Mouse (Mus musculus): ENCODE measurements around the gene 1810010H24Rik.
"Not testable (repeated sequence)": the region's sequence is repeated elsewhere in the genome, so short reads cannot be mapped to it uniquely, and the experiment has no call there.

The 1810010H24Rik gene

DNA sequence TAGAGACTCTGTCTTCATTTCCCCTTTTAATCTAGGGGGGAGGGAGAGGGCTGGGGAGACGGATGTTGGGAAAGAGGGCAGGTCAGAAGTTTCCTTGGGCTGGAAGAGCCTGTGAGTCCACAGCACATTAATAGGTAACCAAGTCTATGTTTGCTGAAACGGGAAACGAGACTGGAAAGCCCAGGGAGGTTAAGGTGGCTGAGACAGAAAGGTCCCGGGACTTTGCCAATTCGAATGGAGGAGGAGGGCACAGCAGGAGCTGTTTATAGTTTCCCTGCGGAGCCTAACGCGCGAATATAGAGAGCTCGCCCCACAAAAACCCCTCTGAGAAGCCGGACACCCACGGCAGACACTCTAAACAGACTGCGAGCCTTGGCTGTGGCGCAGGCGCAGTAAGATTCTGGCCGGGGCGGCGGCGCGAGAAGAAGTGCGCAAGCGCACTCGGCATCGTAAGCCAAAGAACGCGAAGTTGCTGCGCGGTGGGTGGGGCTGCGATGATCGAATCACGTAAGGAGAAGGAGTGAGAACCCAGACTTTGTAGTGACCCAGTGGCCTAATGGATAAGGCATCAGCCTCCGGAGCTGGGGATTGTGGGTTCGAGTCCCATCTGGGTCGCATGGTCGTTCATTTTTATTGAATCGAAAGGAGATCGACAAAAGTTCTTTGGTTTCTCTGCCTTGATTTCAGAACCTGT is 13.0 kb upstream of the 1810010H24Rik start:
- peak; percentile 97 for DNase-seq (ENCODE audit: low spot score in 2 of 2)

DNA sequence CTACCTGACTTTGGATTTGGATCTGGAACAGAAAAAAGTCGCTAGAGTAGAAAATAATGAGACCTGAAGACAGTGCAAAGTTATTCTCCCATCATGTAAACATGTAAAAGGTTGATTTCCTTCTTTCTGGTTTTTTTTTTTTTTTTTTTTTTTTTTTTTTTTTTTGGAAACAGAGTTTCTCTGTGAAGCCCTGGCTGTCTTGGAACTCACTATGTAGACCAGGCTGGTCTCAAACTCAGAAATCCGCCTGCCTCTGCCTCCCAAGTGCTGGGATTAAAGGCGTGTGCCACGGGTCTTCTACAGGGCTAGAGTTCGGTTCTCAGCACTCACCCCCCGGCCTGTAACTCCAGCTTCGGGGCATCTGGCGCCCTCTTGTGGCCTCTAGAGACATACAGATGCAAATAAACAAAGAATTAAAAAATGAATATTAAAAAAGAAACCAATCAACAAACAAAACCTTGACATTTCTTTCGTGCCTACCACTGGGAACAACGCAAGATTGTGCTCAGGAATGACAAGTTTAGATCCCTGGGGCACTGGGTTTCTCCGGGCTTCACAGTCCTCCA is 11.4 kb upstream of the 1810010H24Rik start:
- DNase-seq (ENCODE audit: low spot score in 2 of 2) = no peak

DNA sequence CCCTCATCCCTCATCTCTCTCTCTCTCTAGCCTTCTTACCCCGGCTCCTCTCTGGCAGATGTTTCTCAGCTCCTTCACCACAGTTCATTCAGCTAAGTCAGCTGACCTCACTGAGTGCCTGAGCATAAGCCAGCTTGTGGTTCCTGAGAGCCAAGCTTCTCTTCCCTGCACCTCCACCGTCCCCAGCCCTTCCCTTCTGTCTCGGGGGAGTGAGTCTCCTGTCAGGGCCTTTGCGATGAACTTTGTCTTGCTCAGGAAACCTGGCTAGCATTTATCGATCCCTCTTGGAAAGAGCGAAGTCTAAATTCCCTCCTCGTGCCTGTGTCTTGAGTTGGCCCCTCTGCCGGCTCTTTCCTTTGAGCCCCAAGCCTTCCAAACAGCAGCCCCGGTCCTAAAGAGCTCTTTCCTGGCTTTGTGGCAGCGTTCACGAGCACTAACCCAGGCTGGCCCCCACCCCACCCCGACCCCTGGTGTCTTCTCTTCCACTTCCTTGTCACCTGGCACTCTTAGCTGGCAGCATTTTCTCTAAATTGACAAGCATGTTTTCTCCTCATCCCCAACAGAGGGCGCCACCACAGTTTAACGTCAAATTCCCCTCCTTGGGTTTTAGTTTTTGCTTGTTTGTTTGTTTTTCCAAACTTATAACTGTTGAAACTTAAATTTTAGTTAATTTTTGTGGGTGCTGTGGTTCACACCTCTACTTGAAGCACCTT is 10.7 kb upstream of the 1810010H24Rik start:
- peak in 1 of 2 experiments; percentile 41 for DNase-seq (ENCODE audit: low spot score in 2 of 2)

DNA sequence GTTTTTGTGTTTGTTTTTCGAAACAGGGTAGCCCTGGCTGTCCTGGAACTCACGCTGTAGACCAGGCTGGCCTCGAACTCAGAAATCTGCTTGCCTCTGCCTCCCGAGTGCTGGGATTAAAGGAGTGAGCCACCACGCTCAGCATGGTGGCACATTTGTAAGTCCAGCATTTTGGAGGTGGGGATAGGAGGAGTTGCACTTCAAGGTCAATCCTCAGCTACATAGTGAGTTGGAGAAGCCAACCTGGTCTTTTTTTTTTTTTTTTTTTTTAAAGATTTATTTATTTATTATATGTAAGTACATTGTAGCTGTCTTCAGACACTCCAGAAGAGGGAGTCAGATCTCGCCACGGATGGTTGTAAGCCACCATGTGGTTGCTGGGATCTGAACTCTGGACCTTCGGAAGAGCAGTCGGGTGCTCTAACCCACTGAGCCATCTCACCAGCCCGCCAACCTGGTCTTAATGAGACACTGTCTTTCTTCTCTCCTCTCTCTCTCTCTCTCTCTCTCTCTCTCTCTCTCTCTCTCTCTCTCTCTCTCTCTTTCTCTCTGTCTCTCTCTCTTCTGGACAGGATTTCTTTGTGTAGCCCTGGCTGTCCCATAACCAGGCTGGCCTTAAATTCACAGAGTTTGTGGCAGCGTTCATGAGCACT is 9.8 kb upstream of the 1810010H24Rik start:
- not testable (repeated sequence) for DNase-seq (ENCODE audit: low spot score in 2 of 2)

DNA sequence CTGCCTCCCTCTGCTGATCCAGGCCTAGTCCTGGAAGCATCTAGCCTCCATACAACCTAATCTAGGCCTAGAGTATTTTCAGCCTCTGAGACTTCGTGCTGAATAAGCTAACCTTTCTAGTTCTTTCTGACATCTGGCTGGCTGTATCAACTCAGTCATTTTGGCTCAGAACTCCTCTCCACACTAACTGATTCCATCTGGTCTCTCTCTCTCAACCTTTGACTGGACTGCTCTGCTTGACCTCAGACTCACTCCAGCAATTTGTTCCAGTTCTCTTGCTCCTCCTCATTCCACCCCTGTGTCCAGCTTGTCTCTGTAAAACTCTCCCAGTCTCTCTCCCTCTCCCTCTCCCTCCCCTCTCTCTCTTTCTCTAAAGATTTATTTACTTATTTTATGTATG is 8.6 kb upstream of the 1810010H24Rik start:
- DNase-seq (ENCODE audit: low spot score in 2 of 2) = no peak

DNA sequence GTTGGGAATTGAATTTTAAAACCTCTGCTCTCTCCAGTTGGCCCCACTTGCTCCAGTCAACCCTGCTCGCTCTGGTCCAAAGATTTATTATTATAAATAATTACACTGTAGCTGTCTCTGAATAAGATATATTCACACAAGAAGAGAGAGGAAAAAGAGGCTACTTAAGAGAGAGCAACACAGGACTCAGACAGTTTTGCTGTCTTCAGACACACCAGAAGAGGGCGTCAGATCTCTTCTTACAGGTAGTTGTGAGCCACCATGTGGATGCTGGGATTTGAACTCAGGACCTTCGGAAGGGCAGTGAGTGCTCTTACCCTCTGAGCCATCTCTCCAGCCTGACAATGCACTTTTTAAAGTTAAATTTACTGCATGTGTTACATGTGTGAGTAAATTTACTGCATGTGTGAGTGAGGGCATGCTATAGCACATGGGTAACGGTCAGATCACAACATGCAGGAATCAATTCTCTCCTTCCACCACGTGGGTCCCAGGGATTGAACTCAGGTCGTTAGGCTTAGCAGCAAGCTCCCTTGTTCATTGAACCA is 8.1 kb upstream of the 1810010H24Rik start:
- DNase-seq (ENCODE audit: low spot score in 2 of 2) = no peak

DNA sequence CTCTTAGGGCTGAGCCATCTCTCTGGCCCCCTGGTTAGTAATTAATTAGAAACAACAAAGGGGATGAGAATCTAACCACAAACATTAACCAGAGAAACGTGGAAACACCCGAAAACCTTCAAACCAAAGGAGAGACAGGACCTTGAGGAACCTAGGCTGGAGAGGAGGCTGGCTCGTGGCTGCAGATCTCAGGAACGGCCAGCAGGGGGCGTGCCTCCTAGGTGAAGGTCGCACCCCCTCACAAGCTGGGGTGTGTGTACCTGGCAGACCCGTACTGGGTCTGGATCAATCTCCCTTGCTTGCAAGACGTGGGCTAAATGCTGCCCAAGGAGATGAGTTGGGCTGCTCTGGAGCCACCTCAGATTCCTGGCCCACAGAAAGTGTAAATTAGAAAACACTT is 6.9 kb upstream of the 1810010H24Rik start:
- DNase-seq (ENCODE audit: low spot score in 2 of 2) = no peak

DNA sequence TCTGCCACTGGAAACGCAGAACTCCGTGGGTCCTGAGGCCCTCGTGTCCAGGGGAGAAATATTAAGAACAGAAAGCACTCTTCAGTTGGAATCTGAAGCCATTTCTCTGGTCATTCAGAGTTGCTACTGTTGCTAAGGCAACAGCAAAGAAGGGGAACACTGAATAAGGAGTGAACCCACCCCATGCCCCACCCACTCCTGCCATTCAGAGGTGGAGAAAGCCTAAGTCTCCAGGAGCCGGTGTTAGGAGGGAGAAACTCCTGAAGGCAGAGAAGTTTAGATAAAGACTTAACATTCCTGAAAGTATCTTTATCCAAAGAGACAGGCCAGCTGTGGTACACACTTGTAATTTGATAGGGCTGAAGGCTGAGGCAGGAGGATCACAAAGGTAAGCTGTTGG is 6.2 kb upstream of the 1810010H24Rik start:
- no peak for DNase-seq (ENCODE audit: low spot score in 2 of 2)

GRCm38 (mm10) chr11:107019722-107020121 is 5.8 kb upstream of the 1810010H24Rik start:
- DNase-seq (ENCODE audit: low spot score in 2 of 2) = not testable (repeated sequence)

GRCm38 (mm10) chr11:107022050-107022683 is 3.3 kb upstream of the 1810010H24Rik start:
- DNase-seq (ENCODE audit: low spot score in 2 of 2) = no peak

- DNase-seq (ENCODE audit: low spot score in 2 of 2) = no peak
Measured at GRCm38 (mm10) chr11:107024406-107024805, 1.1 kb upstream of the 1810010H24Rik start.

- DNase-seq (ENCODE audit: low spot score in 2 of 2) = no peak
Measured at GRCm38 (mm10) chr11:107026554-107027430, 1.3 kb downstream of the 1810010H24Rik start.

DNA sequence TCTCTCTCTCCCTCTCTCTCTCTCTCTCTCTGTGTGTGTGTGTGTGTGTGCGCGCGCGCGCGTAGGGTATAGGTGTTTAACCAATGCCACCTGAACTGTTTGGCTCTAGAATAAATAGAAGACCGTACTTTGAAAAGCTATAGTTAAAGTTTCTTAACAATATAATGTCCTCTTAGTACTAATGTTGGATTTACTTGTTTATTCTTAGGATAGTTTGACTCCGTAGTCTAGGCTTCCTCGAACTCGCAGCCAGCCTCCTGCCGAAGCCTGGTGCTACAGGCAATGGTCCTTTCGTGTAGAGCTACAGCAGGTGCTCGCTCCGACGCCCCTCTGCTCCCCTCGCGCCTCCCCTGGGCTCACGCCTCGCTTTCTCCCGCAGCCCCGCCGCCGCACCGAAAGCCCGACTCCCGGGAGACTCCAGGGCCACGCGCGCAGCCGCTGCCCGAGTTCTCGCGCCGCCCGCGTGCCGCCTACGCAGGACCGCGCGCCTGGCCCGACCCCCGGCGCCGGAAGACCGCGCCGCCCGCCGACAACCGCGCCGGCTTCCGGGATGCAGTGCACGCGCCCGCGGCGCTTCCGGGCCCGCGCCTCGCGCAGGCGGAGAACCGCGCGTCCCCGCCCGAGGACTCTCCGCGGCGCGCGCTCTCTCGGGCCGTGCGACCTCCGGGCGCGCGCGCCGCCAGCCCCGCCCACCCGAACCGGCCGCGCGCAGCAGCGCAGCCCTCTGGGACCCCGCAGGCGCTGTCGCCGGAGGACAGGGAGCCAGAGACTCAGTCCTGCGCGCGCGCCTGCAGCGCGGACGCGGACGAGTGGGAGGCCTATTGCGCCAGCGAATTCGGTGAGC is 2.2 kb downstream of the 1810010H24Rik start:
- DNase-seq (ENCODE audit: low spot score in 2 of 2) = peak; percentile 89 to 90

- no peak for DNase-seq (ENCODE audit: low spot score in 2 of 2)
Measured at GRCm38 (mm10) chr11:107028275-107028618, 2.8 kb downstream of the 1810010H24Rik start.

GRCm38 (mm10) chr11:107028754-107029153 is 3.3 kb downstream of the 1810010H24Rik start:
- no peak for DNase-seq (ENCODE audit: low spot score in 2 of 2)

GRCm38 (mm10) chr11:107029536-107029935 is 4.1 kb downstream of the 1810010H24Rik start:
- peak in 1 of 2 experiments; percentile 29 for DNase-seq (ENCODE audit: low spot score in 2 of 2)

- DNase-seq (ENCODE audit: low spot score in 2 of 2) = no peak
Measured at GRCm38 (mm10) chr11:107031635-107032034, 6.2 kb downstream of the 1810010H24Rik start.

GRCm38 (mm10) chr11:107034085-107034810 is 8.8 kb downstream of the 1810010H24Rik start:
- DNase-seq (ENCODE audit: low spot score in 2 of 2) = no peak

- DNase-seq (ENCODE audit: low spot score in 2 of 2) = no peak
Measured at GRCm38 (mm10) chr11:107039417-107039816, 13.9 kb downstream of the 1810010H24Rik start.

Measured in spleen, postnatal 36 days (tissue).